Mouse (Mus musculus) urinary bladder, postnatal 25 days (tissue): Measurements from ENCODE around the gene Gm29776.
A peak's percentile ranks its signal among the peaks of the same experiment; 100 is the strongest.

Experiments used
- DNase-seq: peaks from one replicate; pipeline ENCODE4 v3.0.0; 2022; ENCODE audit warnings: low spot score

Gm29776 gene

DNA sequence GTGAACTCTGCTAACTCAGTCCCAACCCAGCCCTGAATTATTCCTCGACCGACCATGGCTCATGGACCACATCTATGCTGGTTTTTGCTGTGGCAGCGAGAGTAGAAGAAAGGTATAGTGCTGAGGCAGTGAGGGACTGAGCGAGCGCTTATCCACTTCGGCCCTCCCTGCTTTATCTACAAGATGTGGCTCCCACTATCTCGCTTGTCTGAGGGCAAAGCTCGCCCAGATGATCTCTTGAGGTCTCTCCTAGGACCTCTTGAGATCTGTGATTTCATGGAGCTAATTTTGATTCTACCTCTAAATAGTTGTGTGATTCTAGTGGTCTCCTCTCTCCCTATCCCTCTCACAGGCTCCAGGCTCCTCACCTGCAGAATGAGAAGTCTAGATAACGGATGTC is 10.4 kb upstream of the Gm29776 start:
- DNase-seq, result no peak

DNA sequence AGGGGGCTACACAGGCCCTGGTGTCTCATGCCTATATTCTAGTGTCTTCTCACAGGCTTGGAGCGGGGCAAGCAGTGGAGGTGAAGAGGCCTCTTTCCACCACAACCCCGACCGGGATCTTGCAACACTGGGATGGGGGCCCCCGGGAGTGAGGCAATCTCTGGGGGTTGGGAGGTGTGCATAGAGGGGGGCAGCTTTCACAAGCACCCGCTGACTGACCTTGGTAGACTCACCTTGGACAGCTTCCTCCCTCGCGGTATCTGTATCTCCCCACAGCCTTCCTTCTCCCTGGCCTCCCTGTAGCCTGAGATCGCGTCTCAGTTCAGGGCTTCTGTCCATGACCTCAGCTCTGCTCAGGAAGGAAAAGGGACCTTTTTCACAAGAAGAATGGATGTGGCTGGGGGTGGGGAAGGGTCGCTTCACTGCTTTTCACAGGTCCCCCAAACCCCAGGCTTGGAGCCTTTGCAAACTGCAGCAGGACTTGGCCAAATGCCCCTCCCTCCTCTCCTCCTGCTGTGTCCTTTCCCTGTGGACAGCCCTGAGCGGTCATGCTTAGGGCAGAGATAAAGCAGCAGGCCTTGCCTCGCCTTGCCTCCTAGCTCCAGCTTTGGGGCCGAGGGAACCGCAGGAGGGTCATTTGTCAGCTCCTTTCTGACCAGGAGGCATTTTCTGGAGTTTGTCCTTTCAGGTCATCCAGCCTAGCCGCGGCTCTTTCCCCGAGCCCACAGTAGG is 8.1 kb upstream of the Gm29776 start:
- DNase-seq, result no peak

DNA sequence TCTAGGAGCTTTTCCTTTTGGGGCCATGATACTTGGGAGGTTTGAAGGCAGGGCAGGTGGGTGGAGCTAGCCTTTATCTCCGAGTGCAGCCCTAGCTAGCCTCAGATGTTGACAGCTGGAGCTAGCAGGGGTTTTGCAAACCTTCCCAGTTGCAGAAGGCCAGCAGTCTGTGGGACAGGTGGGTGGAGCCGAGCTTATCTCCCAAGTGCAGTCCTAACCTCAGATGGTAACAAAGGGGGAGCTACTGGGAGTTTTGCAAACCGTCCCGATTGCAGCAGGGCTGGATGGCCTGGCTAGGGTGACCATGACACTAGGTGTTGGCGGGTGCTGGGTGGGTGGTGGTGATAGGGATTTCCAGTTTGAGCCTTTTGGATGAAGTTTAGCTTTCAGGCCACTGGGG is 7.2 kb upstream of the Gm29776 start:
- no peak for DNase-seq

DNA sequence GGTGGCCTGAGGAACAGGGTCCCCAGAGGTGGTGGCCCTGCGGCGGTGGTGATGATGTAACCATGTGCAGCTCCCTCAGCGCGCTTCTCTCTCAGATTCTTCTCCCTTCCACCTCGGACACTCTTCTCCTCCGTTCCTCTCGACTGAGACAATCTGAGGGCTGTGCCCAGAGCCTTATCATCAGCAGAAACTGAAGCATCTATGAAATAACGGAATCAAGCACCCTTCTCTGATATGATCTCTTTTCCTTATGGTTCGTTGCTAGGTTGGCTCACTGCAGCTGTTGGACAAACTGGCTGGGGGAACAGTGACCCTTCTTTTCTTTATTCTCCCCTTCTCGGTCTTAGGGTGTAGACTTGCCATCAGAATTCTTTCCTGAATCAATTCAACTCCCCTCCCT is 4.6 kb upstream of the Gm29776 start:
- no peak for DNase-seq

DNA sequence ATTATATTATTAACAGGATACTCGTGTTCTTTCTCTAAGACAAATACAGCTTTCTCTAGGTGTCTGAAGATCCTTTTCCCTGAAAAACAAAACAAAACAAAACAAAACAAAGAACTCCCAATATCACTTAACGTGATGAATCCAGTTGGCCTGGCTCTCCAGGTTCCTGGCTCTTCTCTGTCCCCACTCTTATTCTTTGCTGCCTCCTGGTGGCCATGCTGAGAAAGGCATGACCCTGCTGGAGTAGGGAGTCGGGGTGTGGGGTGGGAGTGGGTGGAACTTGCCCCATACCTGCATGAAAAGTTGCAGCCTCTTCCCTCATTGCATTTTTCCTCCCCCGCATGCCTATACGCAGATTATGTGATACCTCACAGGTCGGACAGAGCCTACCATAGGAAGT is 2.7 kb upstream of the Gm29776 start:
- DNase-seq, result peak; percentile 78

DNA sequence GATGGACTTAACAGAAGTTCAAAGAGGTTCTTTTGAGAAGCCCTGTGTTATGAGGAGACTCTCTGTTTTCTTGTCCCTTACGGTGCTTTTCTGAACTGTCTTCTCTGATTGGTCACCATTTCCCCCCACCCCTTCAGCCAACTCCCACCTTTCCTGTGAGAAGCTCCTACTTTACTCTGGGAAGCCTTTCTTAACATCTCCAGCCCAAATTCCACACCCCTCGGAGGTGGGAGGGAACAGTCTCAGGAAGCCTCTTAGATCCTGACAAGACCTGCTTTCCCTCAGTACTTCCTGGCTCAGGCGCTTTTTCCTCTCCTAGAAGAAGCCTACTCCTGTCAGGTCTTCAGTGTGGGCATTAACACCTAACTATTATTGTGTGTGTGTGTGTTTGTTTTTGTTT is 953 bp upstream of the Gm29776 start:
- no peak for DNase-seq

DNA sequence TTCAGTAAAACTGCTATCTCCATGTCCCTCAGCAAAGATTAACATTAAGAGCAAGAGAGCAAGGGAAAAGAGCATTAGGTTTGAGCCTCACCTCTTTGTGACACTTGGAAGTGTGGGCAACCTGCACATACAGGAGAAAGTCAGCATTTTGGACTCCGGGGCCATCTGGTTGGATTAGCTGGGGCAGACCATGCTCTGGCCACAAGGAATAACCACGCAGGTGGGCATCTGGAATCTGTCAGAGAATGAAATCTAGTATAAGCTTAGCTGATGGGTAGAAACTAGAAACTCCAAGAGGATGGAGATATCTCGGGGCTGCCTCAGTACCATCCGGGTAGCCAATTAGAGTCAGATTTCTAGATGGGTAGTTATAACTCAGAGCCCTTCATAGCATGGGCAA is 1.9 kb downstream of the Gm29776 start:
- DNase-seq, result no peak

DNA sequence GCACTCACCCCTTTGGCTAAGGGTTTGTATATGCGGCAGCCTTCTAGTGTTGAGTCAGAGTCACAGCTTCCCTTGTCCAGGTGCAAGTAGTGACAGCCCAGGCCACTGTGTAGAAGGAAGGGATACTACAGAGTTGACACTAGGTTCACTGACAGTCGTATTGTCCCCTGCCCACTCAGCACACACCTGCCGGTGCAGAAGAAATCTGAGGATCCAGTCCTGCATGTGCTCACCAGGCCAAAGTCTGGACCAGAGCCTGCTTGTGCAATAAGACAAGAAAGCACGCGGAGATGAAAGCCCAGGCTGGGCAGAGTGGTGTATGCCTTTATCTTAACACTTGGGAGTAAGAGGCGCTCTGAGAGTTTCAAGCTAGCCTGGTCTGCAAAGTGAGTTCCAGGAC is 3.6 kb downstream of the Gm29776 start:
- no peak for DNase-seq

DNA sequence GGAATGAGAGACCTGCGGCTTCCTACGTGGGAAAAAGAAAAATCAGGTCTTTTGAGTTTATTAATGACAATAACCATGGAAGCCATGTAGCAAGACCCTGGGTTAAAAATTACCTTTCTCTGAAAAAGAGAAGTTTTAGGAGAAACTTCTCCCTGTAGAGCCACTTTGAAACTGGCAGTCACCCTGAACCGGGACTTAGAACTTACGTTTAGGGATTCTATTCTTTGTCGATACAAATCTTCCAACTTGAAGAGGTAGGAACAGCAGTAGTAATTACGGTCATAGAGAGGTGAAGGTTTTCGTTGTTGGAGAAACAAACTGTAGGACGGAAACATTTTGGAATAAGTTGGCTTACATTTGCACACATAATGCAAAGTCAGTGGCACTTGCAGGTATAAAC is 11.4 kb downstream of the Gm29776 start:
- no peak for DNase-seq

DNA sequence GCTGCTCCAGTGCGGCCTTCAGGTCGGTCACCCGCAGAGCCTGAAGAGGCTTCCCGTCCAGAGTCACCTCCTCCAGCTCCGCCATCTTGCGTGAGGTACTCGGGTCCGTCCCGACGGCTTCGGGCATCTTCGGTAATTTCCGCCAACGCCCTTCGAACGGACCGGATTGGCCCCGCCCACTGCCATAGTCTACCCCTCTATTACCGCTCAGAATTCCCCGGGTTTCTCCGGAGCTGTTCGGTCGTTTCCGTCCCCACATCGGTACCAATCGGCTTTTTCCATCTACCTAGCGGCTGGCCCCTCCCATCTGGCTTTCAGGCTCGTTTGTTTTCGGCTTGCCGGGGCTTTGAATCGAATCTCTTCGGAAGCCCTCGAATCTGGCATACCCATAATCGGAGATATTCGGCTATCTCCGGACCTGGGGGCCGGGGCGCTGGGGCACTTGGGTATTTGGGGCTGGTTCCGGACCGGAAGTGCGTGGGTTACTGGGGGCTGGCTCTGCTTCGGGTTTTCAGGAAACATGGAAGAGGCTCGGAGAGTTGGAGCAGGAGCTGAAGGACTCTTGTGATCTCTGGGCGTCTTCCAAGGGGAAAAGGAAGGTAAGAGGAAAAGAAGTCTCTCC is 12.0 kb downstream of the Gm29776 start, which contains the start of gene Acin1:
TSS of gene Acin1 (minus strand) at position 410 of the 622 bp plus-strand sequence.
- peak; percentile 100 for DNase-seq

DNA sequence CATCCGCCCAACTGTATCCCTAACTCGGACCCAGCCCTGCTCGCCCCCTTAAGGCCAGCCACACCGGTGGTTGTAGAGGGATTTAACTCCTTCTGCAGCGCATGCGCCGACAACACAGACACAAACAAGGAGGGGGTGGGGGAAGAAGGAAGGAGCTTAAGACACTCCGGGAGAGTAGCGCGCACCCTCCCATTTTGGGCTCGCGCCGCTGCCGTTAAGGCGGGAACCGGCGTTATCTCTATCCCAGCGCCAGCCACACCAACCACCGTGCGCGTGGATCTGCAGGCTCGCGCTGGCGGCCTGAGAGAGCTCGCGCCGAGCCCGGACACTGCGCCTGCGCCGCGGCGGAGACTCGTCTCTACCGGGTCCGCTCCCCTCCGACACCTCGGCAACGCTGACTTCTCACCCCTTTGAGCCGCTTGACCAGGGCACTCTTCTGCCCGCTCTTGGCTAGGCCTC is 12.5 kb downstream of the Gm29776 start, which contains the start of gene 1700123O20Rik:
TSS of gene 1700123O20Rik (plus strand) at position 154 of the 459 bp plus-strand sequence.
- DNase-seq, result no peak

DNA sequence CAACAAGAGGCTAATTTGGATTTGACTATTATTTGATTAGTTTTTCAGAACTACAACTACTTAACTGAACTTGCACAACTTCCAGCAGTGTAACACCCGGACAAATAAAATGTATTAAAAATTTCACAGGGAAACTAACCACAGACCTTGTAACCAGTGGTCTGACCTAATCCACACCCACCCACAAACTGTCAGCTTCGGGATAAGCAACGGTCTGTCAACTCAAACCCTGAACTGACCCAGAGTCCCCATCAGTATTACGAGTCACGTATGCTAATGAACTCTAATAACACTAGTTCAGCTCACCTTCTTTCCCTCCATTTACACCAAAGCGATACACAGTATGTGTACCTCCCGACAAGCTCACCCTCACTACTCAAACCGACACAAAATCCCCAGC is 13.2 kb downstream of the Gm29776 start:
- DNase-seq, result no peak

DNA sequence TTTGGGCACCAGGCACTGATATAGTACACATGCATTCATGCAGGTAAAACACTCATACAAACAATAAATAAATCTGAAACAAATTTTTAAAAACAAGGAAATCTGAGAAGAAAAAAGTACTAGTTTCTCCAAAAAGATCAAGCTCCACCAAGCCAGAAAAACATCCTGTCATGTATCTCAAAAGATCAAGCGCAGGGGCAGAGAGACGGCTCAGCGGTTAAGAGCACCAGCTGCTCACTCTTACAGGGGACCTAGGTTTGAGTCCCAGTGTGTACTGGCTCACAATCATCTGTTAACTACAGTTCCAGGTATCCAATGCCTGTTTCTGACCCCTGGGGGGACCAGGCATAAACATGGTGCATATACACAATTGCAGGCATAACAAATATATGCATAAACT is 16.2 kb downstream of the Gm29776 start:
- DNase-seq, result no peak

DNA sequence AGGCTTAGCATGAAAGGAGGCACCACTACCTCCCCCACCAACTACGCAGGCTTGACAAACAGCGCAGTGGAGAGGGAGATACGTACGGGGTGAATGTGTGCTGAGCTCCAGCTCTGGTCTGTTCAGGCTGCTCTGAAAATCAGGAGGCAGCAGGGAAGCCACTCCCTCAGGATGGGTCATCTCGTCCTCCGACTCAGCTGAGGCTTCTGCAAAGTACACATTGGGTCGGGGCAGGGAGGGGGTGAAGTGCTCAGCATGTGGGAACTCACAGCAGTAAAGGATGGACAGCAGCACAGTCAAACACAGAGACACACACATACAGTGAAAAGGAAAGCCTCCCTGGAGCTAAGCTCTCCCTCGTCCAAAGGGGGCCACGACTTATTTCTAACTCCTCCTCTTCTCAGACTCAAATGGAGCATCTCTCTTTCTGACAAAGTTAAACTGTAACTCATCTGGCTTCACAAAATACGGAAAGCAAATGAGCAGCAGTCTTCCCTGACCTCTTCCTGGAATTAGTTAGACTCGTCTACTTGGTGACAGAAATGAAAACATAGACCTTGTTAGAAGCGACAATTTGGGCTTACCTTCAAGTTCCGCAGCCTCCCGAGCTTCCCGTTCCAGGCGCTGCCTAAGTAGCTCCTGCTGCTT is 19.9 kb downstream of the Gm29776 start:
- DNase-seq, result no peak

DNA sequence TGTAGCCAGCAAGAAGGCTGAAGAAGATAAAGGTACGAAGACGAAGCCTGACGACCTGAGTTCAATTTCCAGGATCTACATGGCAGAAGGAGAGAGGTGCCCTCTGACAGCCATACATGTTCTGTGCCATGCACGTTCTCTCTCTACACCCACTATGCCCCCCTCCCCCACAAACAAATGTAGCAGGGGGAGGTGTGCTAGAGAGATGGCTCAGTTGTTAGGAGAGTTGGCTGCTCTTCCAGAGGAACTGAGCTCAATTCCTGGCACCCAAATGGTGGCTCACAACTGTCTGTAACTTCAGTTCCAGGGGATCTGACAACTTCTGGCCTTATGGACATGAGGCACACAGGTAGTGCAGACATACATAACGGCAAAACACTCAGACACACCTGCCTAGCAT is 22.3 kb downstream of the Gm29776 start:
- no peak for DNase-seq

DNA sequence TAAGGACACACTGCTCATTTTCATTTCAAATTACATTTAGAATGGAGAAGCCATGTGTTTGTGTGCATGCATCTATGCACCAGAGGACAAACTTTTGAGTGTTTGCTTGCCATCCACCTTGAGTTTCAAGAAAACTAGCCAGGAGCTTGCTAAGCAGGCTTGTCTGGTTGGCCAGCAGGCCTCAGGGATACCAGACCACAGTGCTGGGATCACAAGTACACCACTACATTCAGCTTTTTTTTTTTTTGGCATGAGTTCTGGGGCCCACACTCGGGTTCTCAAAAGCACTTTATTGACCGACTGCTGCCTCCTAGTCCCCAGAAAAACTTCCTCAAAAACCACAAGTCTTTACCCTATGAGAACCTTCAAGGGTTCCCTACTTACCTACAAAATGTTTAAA is 24.3 kb downstream of the Gm29776 start:
- DNase-seq, result peak; percentile 19

DNA sequence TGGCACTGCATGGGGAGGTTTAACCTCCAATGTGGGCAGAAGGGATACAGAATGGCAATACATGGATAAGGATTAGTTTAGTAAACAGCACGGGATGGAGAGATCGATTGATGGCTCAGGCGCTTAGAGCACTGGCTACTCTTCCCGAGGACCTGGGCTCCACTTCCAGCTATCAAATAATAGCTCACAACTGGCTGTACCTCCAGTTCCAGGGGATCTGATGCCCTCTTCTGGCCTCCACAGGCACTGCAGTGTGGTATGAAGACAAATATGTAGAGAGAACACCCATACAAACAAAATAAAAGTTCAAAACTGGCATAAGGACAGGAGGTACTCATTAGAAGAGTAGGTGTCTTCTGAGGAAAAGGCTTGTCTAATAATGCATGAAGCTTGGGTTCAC is 29.3 kb downstream of the Gm29776 start:
- DNase-seq, result peak; percentile 27

DNA sequence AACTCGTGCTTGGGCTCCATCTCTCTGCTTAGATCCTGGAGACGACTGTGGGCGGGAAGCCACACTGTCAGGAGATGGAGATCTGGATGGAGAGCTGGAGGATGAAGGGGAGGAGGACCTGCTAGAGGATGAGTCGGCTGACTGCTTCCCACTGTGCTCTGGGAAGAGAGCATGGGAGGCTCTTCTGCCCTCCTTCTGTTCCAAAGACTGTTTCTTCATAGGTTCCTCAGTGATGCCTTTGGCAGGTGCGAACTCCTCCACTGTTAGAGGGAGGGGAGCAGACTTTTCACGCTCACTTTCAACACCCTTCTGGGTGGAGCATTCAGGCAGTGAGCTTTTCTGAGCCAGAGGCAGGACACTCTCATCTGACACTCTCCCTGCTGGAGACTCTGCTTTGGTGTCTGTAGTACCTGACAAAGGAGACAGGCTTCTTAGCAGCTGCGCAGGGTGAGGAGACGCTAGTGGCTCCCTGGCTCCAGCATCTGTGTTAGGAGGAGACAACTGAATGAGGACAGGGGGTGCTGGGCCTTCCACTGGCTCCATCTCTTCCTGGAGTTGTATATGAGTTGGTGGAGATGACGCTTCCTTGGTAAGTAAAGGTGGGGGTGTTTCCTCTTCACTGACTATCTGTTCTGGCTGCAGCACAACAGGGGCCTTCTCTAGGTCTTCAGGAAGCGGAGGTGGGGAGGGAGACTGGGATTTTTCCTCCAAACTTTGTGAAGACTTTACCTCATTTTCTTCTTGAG is 34.0 kb downstream of the Gm29776 start:
- no peak for DNase-seq

DNA sequence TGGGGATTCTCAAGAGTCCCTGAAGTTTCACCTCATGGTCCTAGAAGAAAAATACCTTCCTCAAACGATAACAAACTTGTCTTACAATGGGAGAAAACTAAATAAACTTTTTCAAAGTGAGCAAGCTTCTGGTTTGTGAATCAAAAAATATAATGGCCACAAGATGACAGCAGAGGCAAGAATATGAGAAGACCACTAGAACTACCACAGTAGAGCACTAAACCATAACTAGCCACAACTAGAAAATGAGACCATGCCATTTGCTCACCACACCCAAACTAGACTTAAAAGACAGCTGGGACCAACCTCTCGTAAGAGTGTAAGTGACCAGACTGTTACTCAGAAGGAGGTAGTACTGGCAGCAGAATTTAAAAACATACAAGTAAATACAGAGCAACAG is 38.6 kb downstream of the Gm29776 start:
- no peak for DNase-seq

DNA sequence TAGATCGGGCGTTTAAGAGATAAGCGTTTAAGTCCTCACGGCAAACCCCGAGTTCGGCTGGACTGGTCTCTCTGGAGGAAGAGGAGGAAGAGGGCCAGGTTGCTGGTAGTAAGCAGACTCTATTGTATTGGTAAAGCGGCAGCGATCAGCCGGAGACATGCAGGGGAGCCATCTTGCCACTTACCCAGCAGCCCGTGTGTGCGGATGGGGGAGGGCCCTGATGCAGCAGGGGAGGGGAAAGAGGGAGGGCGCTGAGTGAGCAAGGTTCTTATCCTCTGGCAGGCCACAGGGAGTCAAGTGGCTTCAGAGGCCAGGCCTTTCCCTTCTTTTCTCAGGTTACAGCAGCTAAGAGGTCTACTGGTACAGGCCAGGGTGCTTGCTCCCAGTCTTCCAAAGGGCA is 45.1 kb downstream of the Gm29776 start:
- peak; percentile 76 for DNase-seq

DNA sequence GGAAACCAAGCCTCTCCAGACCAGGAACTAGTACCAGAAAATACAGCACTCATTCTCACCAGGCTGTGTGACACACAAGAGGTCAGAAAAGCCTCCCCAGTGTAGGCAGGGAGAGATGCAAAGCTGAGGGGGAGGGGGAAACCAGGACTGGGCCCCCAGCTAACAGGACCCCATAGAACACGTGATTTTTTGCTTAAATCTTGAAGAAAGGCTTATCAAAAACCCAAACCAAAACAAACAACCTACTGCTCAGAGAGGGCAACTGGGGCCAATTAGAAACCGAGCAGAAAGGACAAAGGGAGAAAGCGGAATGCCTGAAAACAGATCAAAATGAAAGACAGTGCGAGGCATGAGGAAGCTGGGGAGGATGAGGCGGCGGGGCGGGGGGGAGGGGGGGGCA is 45.8 kb downstream of the Gm29776 start:
- DNase-seq, result no peak

DNA sequence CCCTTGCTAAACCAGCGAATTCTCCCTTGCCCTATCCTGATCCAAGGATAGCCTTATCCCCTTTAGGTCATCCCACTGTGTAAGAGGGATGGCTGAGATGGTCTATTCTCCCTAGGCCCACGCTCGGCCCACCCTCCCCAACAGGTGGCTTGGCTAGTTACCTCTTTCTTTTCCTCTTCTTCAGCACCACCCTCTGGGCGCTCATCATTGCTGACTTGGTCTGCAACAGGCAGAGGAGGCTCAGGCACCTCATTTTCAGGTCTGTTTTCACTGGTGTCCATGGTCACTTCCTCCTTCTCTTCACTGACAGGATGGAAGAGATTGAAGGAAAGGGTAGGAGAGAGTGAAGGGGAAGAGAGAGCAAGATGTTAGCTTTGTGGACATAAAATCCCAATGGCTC is 47.1 kb downstream of the Gm29776 start:
- DNase-seq, result no peak
